Mouse (Mus musculus) embryonic facial prominence, embryonic 11.5 days (tissue): Measurements from ENCODE around the gene Des. TPM values are rescaled to one million over a fixed set of nuclear protein-coding genes. Genes with fewer than 3 reads are reported as not detected.

Experiments
- ATAC-seq: fragments of 200-750 bp; cut with Nextera tagmentation; replicated peaks from 2 replicates; pipeline ENCODE4 v1.8.0; 2017; ENCODE audit warnings: low read depth; ENCODE audit not compliant: insufficient number of reproducible peaks, low FRiP score, low TSS enrichment
- DNase-seq: peaks from one replicate; pipeline ENCODE4 v3.0.0-alpha.2; 2015; ENCODE audit warnings: low spot score
- H3K27ac ChIP-seq: fragments of 300-500 bp; sonication (generic); replicated peaks from 2 replicates; pipeline ENCODE4 v1.5.1; 2014; ENCODE audit warnings: mild to moderate bottlenecking, low read depth, low read length, control low read depth
- H3K27me3 ChIP-seq: fragments of 300-500 bp; sonication (generic); 2 replicates; pipeline ENCODE4 v1.6.1; 2014; ENCODE audit warnings: mild to moderate bottlenecking, low read length, moderate library complexity, mixed read lengths; ENCODE audit not compliant: control insufficient read depth, insufficient read depth
- H3K36me3 ChIP-seq: fragments of 300-500 bp; sonication (generic); replicated peaks from 2 replicates; pipeline ENCODE4 v1.6.1; 2014; ENCODE audit warnings: low read depth, mild to moderate bottlenecking, low read length, moderate library complexity, mixed read lengths; ENCODE audit not compliant: control insufficient read depth, insufficient read depth
- H3K4me1 ChIP-seq: fragments of 300-500 bp; sonication (generic); 2 replicates; pipeline ENCODE4 v1.6.1; 2014; ENCODE audit warnings: low read length, mixed read lengths; ENCODE audit not compliant: control insufficient read depth, insufficient read depth
- H3K4me2 ChIP-seq: fragments of 300-500 bp; sonication (generic); 2 replicates; pipeline ENCODE4 v1.6.1; 2014; ENCODE audit warnings: low read depth, mild to moderate bottlenecking, control low read depth, low read length, moderate library complexity
- H3K4me3 ChIP-seq: fragments of 300-500 bp; sonication (generic); 2 replicates; pipeline ENCODE4 v1.5.1; 2014; ENCODE audit warnings: low read depth, low read length, control low read depth
- H3K9ac ChIP-seq: fragments of 300-500 bp; sonication (generic); replicated peaks from 2 replicates; pipeline ENCODE4 v1.6.1; 2014; ENCODE audit warnings: mild to moderate bottlenecking, control low read depth, low read length
- H3K9me3 ChIP-seq: fragments of 300-500 bp; sonication (generic); replicated peaks from 2 replicates; pipeline ENCODE4 v1.6.1; 2016; ENCODE audit warnings: mild to moderate bottlenecking, low read length, inconsistent platforms, mixed read lengths; ENCODE audit not compliant: control insufficient read depth
- WGBS: fragments of 180-500 bp; shearing (Covaris S2); extraction: QIAGEN DNeasy Blood & Tissue Kit; methylation state at CpG from one replicate; pipeline ENCODE4 v1.1.7; 2014; 5-methylcytosine and 5-hydroxymethylcytosine counted together
- polyA plus RNA-seq: library from polyadenylated mRNA; unstranded; fragments of >200 nt; fragmentation: Nextera tagmentation; extraction: Ambion mirVana; gene quantifications from 2 replicates; pipeline ENCODE4 v1.2.1, GENCODE M21; 2014

Gene Des
- polyA plus RNA-seq, 1 experiment from 2014 or later, result 9.9 TPM

GRCm38 (mm10) chr1:75358009-75358408 lies 2.1 kb upstream of the Des start:
- Histone ChIP-seq H3K27ac (no peak overlapping the region), H3K4me1 (peaks cover 3% of the 10 kb centered on the region; the same call in 1 of the 2 replicates), H3K9ac (no peak overlapping the region), H3K27me3 (peaks cover 9% of the 10 kb centered on the region), H3K4me2 (no peak overlapping the region), H3K4me3 (no peak overlapping the region), H3K36me3 (no peaks in the 10 kb centered on the region), H3K9me3 (no peaks in the 10 kb centered on the region)
- no peak for DNase-seq
- WGBS, result 87% methylated on average over 4 of the region's 4 CpGs
- ATAC-seq, result no peak

- H3K4me3 ChIP-seq, result no peak overlapping the region
- 71% methylated on average over 13 of the region's 13 CpGs for WGBS
Measured at GRCm38 (mm10) chr1:75359346-75359745, 783 bp upstream of the Des start.

GRCm38 (mm10) chr1:75361123-75361522 lies 994 bp downstream of the Des start:
- H3K9me3 ChIP-seq, result no peaks in the 10 kb centered on the region
- no peak overlapping the region for H3K9ac ChIP-seq
- ATAC-seq (no peak), DNase-seq (no peak)
- peaks cover 9% of the 10 kb centered on the region for H3K27me3 ChIP-seq
- no peaks in the 10 kb centered on the region for H3K36me3 ChIP-seq
- peak overlapping the region; percentile 30; the same call in 1 of the 2 replicates for H3K4me3 ChIP-seq
- peaks cover 3% of the 10 kb centered on the region; the same call in 1 of the 2 replicates for H3K4me1 ChIP-seq
- no peak overlapping the region for H3K27ac ChIP-seq
- peak overlapping the region; percentile 67; the same call in 1 of the 2 replicates for H3K4me2 ChIP-seq
- WGBS, result 45% methylated on average over 4 of the region's 4 CpGs

More at GRCm38 (mm10) chr1:75359346-75359745, 783 bp upstream of the Des start:
- H3K9me3 ChIP-seq, result no peaks in the 10 kb centered on the region
- H3K9ac ChIP-seq, result 0 out of 2 replicates have a peak overlapping the region, but pooled peaks have one; percentile 4
- no peak overlapping the region for H3K4me2 ChIP-seq
- H3K27ac ChIP-seq, result no peak overlapping the region
- H3K4me1 ChIP-seq, result peaks cover 3% of the 10 kb centered on the region; the same call in 1 of the 2 replicates
- ATAC-seq, result no peak
- H3K27me3 ChIP-seq, result peaks cover 9% of the 10 kb centered on the region
- H3K36me3 ChIP-seq, result no peaks in the 10 kb centered on the region
- no peak for DNase-seq

GRCm38 (mm10) chr1:75361750-75362149 lies 1.6 kb downstream of the Des start:
- Histone ChIP-seq H3K4me3 (no peak overlapping the region), H3K27me3 (peaks cover 9% of the 10 kb centered on the region), H3K4me2 (no peak overlapping the region), H3K36me3 (no peaks in the 10 kb centered on the region), H3K4me1 (peaks cover 3% of the 10 kb centered on the region; the same call in 1 of the 2 replicates), H3K9me3 (no peaks in the 10 kb centered on the region), H3K27ac (no peak overlapping the region), H3K9ac (no peak overlapping the region)
- WGBS, result 40% methylated on average over 4 of the region's 4 CpGs
- no peak for DNase-seq
- no peak for ATAC-seq

GRCm38 (mm10) chr1:75363868-75364267 lies 3.7 kb downstream of the Des start:
- Histone ChIP-seq H3K4me1 (peaks cover 3% of the 10 kb centered on the region; the same call in 1 of the 2 replicates), H3K4me2 (no peak overlapping the region), H3K4me3 (no peak overlapping the region), H3K9me3 (no peaks in the 10 kb centered on the region), H3K9ac (no peak overlapping the region), H3K27me3 (peaks cover 9% of the 10 kb centered on the region), H3K27ac (no peak overlapping the region), H3K36me3 (no peaks in the 10 kb centered on the region)
- WGBS, result 92% methylated on average over 3 of the region's 3 CpGs
- no peak for DNase-seq
- ATAC-seq, result no peak

GRCm38 (mm10) chr1:75365510-75366137 lies 5.5 kb downstream of the Des start:
- DNase-seq, result no peak
- WGBS, result 88% methylated on average over 14 of the region's 14 CpGs
- Histone ChIP-seq H3K4me2 (no peak overlapping the region), H3K9me3 (no peaks in the 10 kb centered on the region), H3K4me1 (no peaks in the 10 kb centered on the region), H3K9ac (no peak overlapping the region), H3K27me3 (peaks cover 3% of the 10 kb centered on the region; the same call in 1 of the 2 replicates), H3K4me3 (no peak overlapping the region), H3K27ac (no peak overlapping the region), H3K36me3 (no peaks in the 10 kb centered on the region)
- ATAC-seq, result no peak

GRCm38 (mm10) chr1:75369360-75369983 lies 9.3 kb downstream of the Des start:
- ATAC-seq (no peak), DNase-seq (no peak)
- no peak overlapping the region for H3K9ac ChIP-seq
- no peaks in the 10 kb centered on the region for H3K27me3 ChIP-seq
- no peak overlapping the region for H3K4me2 ChIP-seq
- WGBS, result 45% methylated on average over 25 of the region's 25 CpGs
- H3K27ac ChIP-seq, result no peak overlapping the region
- H3K4me3 ChIP-seq, result no peak overlapping the region
- H3K4me1 ChIP-seq, result no peaks in the 10 kb centered on the region
- H3K9me3 ChIP-seq, result no peaks in the 10 kb centered on the region
- H3K36me3 ChIP-seq, result no peaks in the 10 kb centered on the region

GRCm38 (mm10) chr1:75369984-75370660 lies 10.0 kb downstream of the Des start:
- no peak for DNase-seq
- ATAC-seq, result no peak
- H3K27ac ChIP-seq, result no peak overlapping the region
- H3K4me3 ChIP-seq, result no peak overlapping the region
- H3K9me3 ChIP-seq, result no peaks in the 10 kb centered on the region
- H3K27me3 ChIP-seq, result no peaks in the 10 kb centered on the region
- 35% methylated on average over 13 of the region's 13 CpGs for WGBS
- H3K36me3 ChIP-seq, result no peaks in the 10 kb centered on the region
- H3K4me2 ChIP-seq, result no peak overlapping the region
- peaks cover 1% of the 10 kb centered on the region for H3K4me1 ChIP-seq
- H3K9ac ChIP-seq, result no peak overlapping the region
